Mouse (Mus musculus) MEL (cell line): ENCODE results near the gene Ephb2. TPM values are rescaled to one million over a fixed set of nuclear protein-coding genes. Genes with fewer than 3 reads are reported as not detected.

Experiments used
- DNase-seq: peaks from one replicate; pipeline ENCODE4 v3.0.0; 2011; ENCODE audit warnings: low read depth, low spot score
- H3K27ac ChIP-seq: 2 replicates; pipeline ENCODE4 v1.5.1; 2012; ENCODE audit warnings: low read depth, mild to moderate bottlenecking, control low read depth, low read length, moderate library complexity; ENCODE audit not compliant: control insufficient read depth
- H3K27me3 ChIP-seq, 2 experiments: fragments of 150-350 bp in 1 of 2; sonication (generic) in 1 of 2; 2 replicates each; pipeline ENCODE4 v1.6.1; 2012; ENCODE audit warnings: low read length in 2 of 2, mild to moderate bottlenecking in 2 of 2, improper control_type of control experiment in 1 of 2, moderate library complexity in 1 of 2; ENCODE audit not compliant: insufficient read depth in 2 of 2, control insufficient read depth in 1 of 2
- H3K36me3 ChIP-seq, 2 experiments: 2 replicates each; pipeline ENCODE4 v1.6.1; 2012 to 2014; ENCODE audit warnings: low read length in 2 of 2, improper control_type of control experiment in 1 of 2, inconsistent platforms in 1 of 2, mild to moderate bottlenecking in 1 of 2; ENCODE audit not compliant: insufficient read depth in 2 of 2, control insufficient read depth in 1 of 2
- H3K4me1 ChIP-seq, 2 experiments: fragments of 150-350 bp in 1 of 2; sonication (generic) in 1 of 2; 2 replicates each; pipeline ENCODE4 v1.6.1; 2012; ENCODE audit warnings: low read length in 2 of 2, improper control_type of control experiment in 1 of 2, mild to moderate bottlenecking in 1 of 2; ENCODE audit not compliant: insufficient read depth in 2 of 2, control insufficient read depth in 1 of 2
- H3K4me3 ChIP-seq, 2 experiments: fragments of 150-350 bp in 1 of 2; sonication (generic) in 1 of 2; 2 replicates each; pipeline ENCODE4 v1.5.1; 2012; ENCODE audit warnings: low read depth in 2 of 2, low read length in 2 of 2, mild to moderate bottlenecking in 2 of 2, moderate library complexity in 2 of 2, control low read depth in 1 of 2, improper control_type of control experiment in 1 of 2; ENCODE audit not compliant: control insufficient read depth in 1 of 2, insufficient read depth in 1 of 2
- H3K79me2 ChIP-seq: 2 replicates; pipeline ENCODE4 v1.6.1; 2012; ENCODE audit warnings: mild to moderate bottlenecking, low read length, moderate library complexity; ENCODE audit not compliant: control insufficient read depth, poor library complexity, insufficient read depth
- H3K9ac ChIP-seq: 2 replicates; pipeline ENCODE4 v1.6.1; 2012; ENCODE audit warnings: low read depth, mild to moderate bottlenecking, control low read depth, low read length, moderate library complexity; ENCODE audit not compliant: control insufficient read depth, poor library complexity, severe bottlenecking
- H3K9me3 ChIP-seq: fragments of 150-350 bp; sonication (generic); replicated peaks from 2 replicates; pipeline ENCODE4 v1.6.1; 2012; ENCODE audit warnings: mild to moderate bottlenecking, low read length, improper control_type of control experiment, moderate library complexity; ENCODE audit not compliant: insufficient read depth
- BHLHE40 ChIP-seq: IDR thresholded peaks from 2 replicates; pipeline ENCODE4 v1.6.1; 2012; ENCODE audit warnings: low read depth, mild to moderate bottlenecking, inconsistent platforms, low read length, improper control_type of control experiment, borderline replicate concordance
- CHD2 ChIP-seq: IDR thresholded peaks from 2 replicates; pipeline ENCODE4 v1.6.1; 2011; ENCODE audit warnings: low read length, improper control_type of control experiment
- CTCF ChIP-seq, 3 experiments: IDR thresholded peaks in 2 of 3; conservative IDR thresholded peaks in 1 of 3; 2 replicates each; pipeline ENCODE4 v1.5.1; 2011 to 2012; ENCODE audit warnings: low read length in 3 of 3, low read depth in 2 of 3, mild to moderate bottlenecking in 2 of 3, improper control_type of control experiment in 1 of 3, inconsistent platforms in 1 of 3, mixed read lengths in 1 of 3, moderate library complexity in 1 of 3; ENCODE audit not compliant: control insufficient read depth in 1 of 3, insufficient read depth in 1 of 3, poor library complexity in 1 of 3, severe bottlenecking in 1 of 3
- E2F4 ChIP-seq: IDR thresholded peaks from 2 replicates; pipeline ENCODE4 v1.6.1; 2011; ENCODE audit warnings: low read depth, low read length, improper control_type of control experiment, borderline replicate concordance
- ETS1 ChIP-seq: IDR thresholded peaks from 2 replicates; pipeline ENCODE4 v1.6.1; 2012; ENCODE audit warnings: low read depth, mild to moderate bottlenecking, inconsistent platforms, low read length, improper control_type of control experiment, moderate library complexity
- JUND ChIP-seq: IDR thresholded peaks from 2 replicates; pipeline ENCODE4 v1.6.1; 2011; ENCODE audit warnings: low read depth, mild to moderate bottlenecking, improper control_type of control experiment, low read length
- KAT2A ChIP-seq: conservative IDR thresholded peaks from 2 replicates; pipeline ENCODE4 v1.6.1; 2012; ENCODE audit warnings: low read depth, low read length, improper control_type of control experiment, inconsistent platforms
- MAFK ChIP-seq: IDR thresholded peaks from 2 replicates; pipeline ENCODE4 v1.6.1; 2011; ENCODE audit warnings: low read depth, mild to moderate bottlenecking, low read length, improper control_type of control experiment, borderline replicate concordance
- MAX ChIP-seq: IDR thresholded peaks from 2 replicates; pipeline ENCODE4 v1.6.1; 2011; ENCODE audit warnings: low read length, improper control_type of control experiment
- MAZ ChIP-seq: IDR thresholded peaks from 2 replicates; pipeline ENCODE4 v1.6.1; 2012; ENCODE audit warnings: low read depth, mild to moderate bottlenecking, inconsistent platforms, low read length, improper control_type of control experiment
- MEF2A ChIP-seq: IDR thresholded peaks from 2 replicates; pipeline ENCODE4 v1.6.1; 2014; ENCODE audit warnings: low read depth, mild to moderate bottlenecking, inconsistent platforms, low read length, improper control_type of control experiment; ENCODE audit not compliant: poor library complexity, insufficient replicate concordance, severe bottlenecking; ENCODE audit errors: extremely low read depth
- MYB ChIP-seq: IDR thresholded peaks from 2 replicates; pipeline ENCODE4 v1.6.1; 2011; ENCODE audit warnings: mild to moderate bottlenecking, low read depth, low read length, improper control_type of control experiment
- MYC ChIP-seq: IDR thresholded peaks from 2 replicates; pipeline ENCODE4 v1.6.1; 2011; ENCODE audit warnings: low read depth, mild to moderate bottlenecking, low read length, improper control_type of control experiment, moderate library complexity
- POLR2AphosphoS5 ChIP-seq: IDR thresholded peaks from 2 replicates; pipeline ENCODE4 v1.6.1; 2012; ENCODE audit warnings: low read depth, borderline replicate concordance, mild to moderate bottlenecking, inconsistent platforms, low read length, moderate library complexity, mixed read lengths
- RCOR1 ChIP-seq: IDR thresholded peaks from 2 replicates; pipeline ENCODE4 v1.6.1; 2012; ENCODE audit warnings: low read depth, mild to moderate bottlenecking, inconsistent platforms, low read length, improper control_type of control experiment
- SMC3 ChIP-seq: IDR thresholded peaks from 2 replicates; pipeline ENCODE4 v1.6.1; 2011; ENCODE audit warnings: low read depth, low read length, improper control_type of control experiment
- TCF12 ChIP-seq: IDR thresholded peaks from 2 replicates; pipeline ENCODE4 v1.6.1; 2014; ENCODE audit warnings: low read depth, mild to moderate bottlenecking, inconsistent platforms, low read length, improper control_type of control experiment, moderate library complexity
- UBTF ChIP-seq: IDR thresholded peaks from 2 replicates; pipeline ENCODE4 v1.6.1; 2012; ENCODE audit warnings: low read depth, mild to moderate bottlenecking, inconsistent platforms, low read length, improper control_type of control experiment, moderate library complexity, borderline replicate concordance; ENCODE audit not compliant: insufficient read depth
- USF2 ChIP-seq, 2 experiments: IDR thresholded peaks; 2 replicates each; pipeline ENCODE4 v1.6.1; 2011 to 2012; ENCODE audit warnings: improper control_type of control experiment in 2 of 2, low read length in 2 of 2, borderline replicate concordance in 1 of 2, inconsistent platforms in 1 of 2, low read depth in 1 of 2, mild to moderate bottlenecking in 1 of 2; ENCODE audit not compliant: insufficient read depth in 1 of 2
- ZC3H11A ChIP-seq: IDR thresholded peaks from 2 replicates; pipeline ENCODE4 v1.6.1; 2012; ENCODE audit warnings: low read depth, mild to moderate bottlenecking, inconsistent platforms, low read length, improper control_type of control experiment
- ZKSCAN1 ChIP-seq: IDR thresholded peaks from 2 replicates; pipeline ENCODE4 v1.6.1; 2012; ENCODE audit warnings: low read depth, mild to moderate bottlenecking, inconsistent platforms, low read length, improper control_type of control experiment, moderate library complexity
- ZMIZ1 ChIP-seq: IDR thresholded peaks from 2 replicates; pipeline ENCODE4 v1.6.1; 2012; ENCODE audit warnings: low read depth, mild to moderate bottlenecking, inconsistent platforms, low read length, improper control_type of control experiment, moderate library complexity
- polyA plus RNA-seq, 2 experiments: library from polyadenylated mRNA; stranded (reverse) in 1 of 2; unstranded in 1 of 2; fragments of >175 nt in 1 of 2; fragments of >200 nt in 1 of 2; gene quantifications; 2 replicates each; pipeline versions ENCODE4 v1.2.1 to v1.2.4; 2012; ENCODE audit warnings: low replicate concordance in 2 of 2, low read depth in 1 of 2; ENCODE audit not compliant: insufficient read length in 2 of 2, insufficient read depth in 1 of 2, missing spikeins in 1 of 2
- total RNA-seq: library from RNA; depleted of rRNA; stranded (reverse); fragments of 300-350 nt; gene quantifications from 2 replicates; pipeline ENCODE4 v1.2.3, GENCODE M21; 2012

The Ephb2 gene
- total and polyA plus RNA-seq, 3 experiments: 1.9 to 4.1 TPM; not detected in 1

DNA sequence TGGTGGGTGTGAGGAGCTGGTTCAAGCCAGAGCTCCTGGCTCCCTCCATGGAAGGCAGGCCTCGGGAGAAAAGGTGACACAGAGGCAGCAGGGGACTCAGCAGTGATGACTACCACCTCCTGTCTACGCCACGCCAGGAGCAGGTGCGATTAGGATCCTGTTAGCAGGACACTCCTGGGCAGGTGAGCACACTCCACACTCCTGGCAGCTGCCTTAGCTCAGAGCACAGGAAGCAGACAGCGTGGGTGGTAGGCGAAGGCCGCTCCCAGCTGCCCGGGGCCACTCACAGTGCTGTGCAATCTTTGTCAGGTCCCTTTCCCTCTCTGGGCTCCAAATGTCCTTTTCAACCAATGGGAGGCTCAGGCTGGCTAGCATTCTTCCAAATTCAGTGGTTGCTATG is 34.3 kb downstream of the Ephb2 start:
- TF ChIP-seq POLR2AphosphoS5 (no peak), CHD2 (no peak), CTCF (IDR thresholded peaks at IDR 0.05 in 2 of 3, conservative IDR thresholded peaks at IDR 0.05 in 1 of 3; ENCODE audit: control insufficient read depth in 1 of 3, insufficient read depth in 1 of 3, low read depth in 2 of 3, low read length in 3 of 3, poor library complexity in 1 of 3, severe bottlenecking in 1 of 3) (no peak), E2F4 (no peak), TCF12 (no peak), SMC3 (no peak), MAFK (no peak), MAX (no peak), USF2 (IDR thresholded peaks at IDR 0.05; ENCODE audit: borderline replicate concordance in 1 of 2, insufficient read depth in 1 of 2, low read depth in 1 of 2, low read length in 2 of 2) (no peak), BHLHE40 (no peak), MAZ (no peak), ZC3H11A (no peak), MYB (no peak), MYC (no peak), UBTF (no peak), ETS1 (no peak), ZMIZ1 (no peak), KAT2A (no peak)
- no peaks in the 10 kb centered on the region for H3K36me3 ChIP-seq
- no peak for DNase-seq
- H3K4me3 ChIP-seq: no peak overlapping the region
- no peak overlapping the region for H3K9ac ChIP-seq
- no peaks in the 10 kb centered on the region; a peak in 1 of 4 replicates for H3K27me3 ChIP-seq
- no peaks in the 10 kb centered on the region for H3K9me3 ChIP-seq
- H3K4me1 ChIP-seq: peaks cover 0 to 5% of the 10 kb centered on the region in 2 experiments; a peak in 2 of 4 replicates
- H3K79me2 ChIP-seq: no peaks in the 10 kb centered on the region
- no peak overlapping the region for H3K27ac ChIP-seq

DNA sequence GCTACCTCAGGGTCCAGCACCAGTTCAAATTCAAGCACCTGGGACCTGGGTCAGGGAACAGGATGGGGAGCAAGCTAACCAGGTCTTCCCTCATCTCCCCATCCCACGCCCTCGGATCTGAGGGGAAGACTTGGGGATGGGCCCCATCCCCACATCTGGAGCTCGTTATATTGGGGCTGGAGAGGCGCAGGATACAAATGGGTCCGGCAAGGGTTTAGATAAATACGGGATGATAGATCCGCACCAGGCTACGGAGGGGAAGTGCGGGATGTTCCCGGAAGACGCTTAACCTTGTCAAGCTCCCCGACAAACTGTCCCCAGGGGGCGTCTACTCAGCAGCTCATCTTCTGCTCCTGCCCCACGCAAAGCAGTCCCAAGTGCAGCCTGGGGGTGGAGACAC is 35.4 kb downstream of the Ephb2 start:
- Histone ChIP-seq H3K9me3 (no peaks in the 10 kb centered on the region), H3K4me1 (peaks cover 0 to 5% of the 10 kb centered on the region in 2 experiments; a peak in 2 of 4 replicates), H3K27me3 (no peaks in the 10 kb centered on the region; a peak in 1 of 4 replicates), H3K9ac (no peak overlapping the region), H3K79me2 (no peaks in the 10 kb centered on the region), H3K27ac (no peak overlapping the region), H3K4me3 (no peak overlapping the region), H3K36me3 (no peaks in the 10 kb centered on the region)
- TF ChIP-seq RCOR1: no peak
- no peak for TF ChIP-seq ZKSCAN1
- no peak for TF ChIP-seq MEF2A
- no peak for TF ChIP-seq JUND
- TF ChIP-seq ZC3H11A: no peak
- TF ChIP-seq ETS1: no peak
- no peak for TF ChIP-seq POLR2AphosphoS5
- no peak for TF ChIP-seq UBTF
- TF ChIP-seq MYC: no peak
- no peak for DNase-seq
